Mouse (Mus musculus) liver, embryonic 15.5 days (tissue): ENCODE measurements around the gene Grid1. TPM values are rescaled to one million over a fixed set of nuclear protein-coding genes. Genes with fewer than 3 reads are reported as not detected.

ENCODE experiments used
- ATAC-seq: fragments of 200-750 bp; cut with Nextera tagmentation; 2 replicates; pipeline ENCODE4 v1.8.0; 2017; ENCODE audit warnings: moderate number of reproducible peaks, mild to moderate bottlenecking, moderate library complexity; ENCODE audit not compliant: insufficient read depth
- H3K27ac ChIP-seq: fragments of 300-500 bp; sonication (generic); replicated peaks from 2 replicates; pipeline ENCODE4 v1.5.1; 2015; ENCODE audit warnings: mild to moderate bottlenecking, inconsistent platforms
- H3K27me3 ChIP-seq: fragments of 300-500 bp; sonication (generic); 2 replicates; pipeline ENCODE4 v1.6.1; 2015; ENCODE audit warnings: mild to moderate bottlenecking, inconsistent platforms
- H3K36me3 ChIP-seq: fragments of 300-500 bp; sonication (generic); replicated peaks from 2 replicates; pipeline ENCODE4 v1.6.1; 2015; ENCODE audit warnings: moderate library complexity, mild to moderate bottlenecking, inconsistent platforms
- H3K4me1 ChIP-seq: fragments of 300-500 bp; sonication (generic); replicated peaks from 2 replicates; pipeline ENCODE4 v1.6.1; 2015; ENCODE audit warnings: inconsistent platforms
- H3K4me2 ChIP-seq: fragments of 300-500 bp; sonication (generic); 2 replicates; pipeline ENCODE4 v1.6.1; 2015; ENCODE audit warnings: moderate library complexity, mild to moderate bottlenecking, inconsistent platforms
- H3K4me3 ChIP-seq: fragments of 300-500 bp; sonication (generic); replicated peaks from 2 replicates; pipeline ENCODE4 v1.5.1; 2015; ENCODE audit warnings: mild to moderate bottlenecking, inconsistent platforms
- H3K9ac ChIP-seq: fragments of 300-500 bp; sonication (generic); 2 replicates; pipeline ENCODE4 v1.6.1; 2015; ENCODE audit warnings: moderate library complexity, mild to moderate bottlenecking, inconsistent platforms
- H3K9me3 ChIP-seq: fragments of 300-500 bp; sonication (generic); replicated peaks from 2 replicates; pipeline ENCODE4 v1.6.1; 2016; ENCODE audit warnings: inconsistent platforms
- WGBS: fragments of 180-500 bp; shearing (Covaris S2); methylation state at CpG from one replicate; pipeline ENCODE4 v1.1.7; 2015; ENCODE audit warnings: mixed read lengths; ENCODE audit not compliant: insufficient replicate concordance; 5-methylcytosine and 5-hydroxymethylcytosine counted together
- polyA plus RNA-seq: library from polyadenylated mRNA; unstranded; fragments of >200 nt; fragmentation: Nextera tagmentation; extraction: Ambion mirVana; gene quantifications from 2 replicates; pipeline ENCODE4 v1.2.1, GENCODE M21; 2015

The Grid1 gene
- polyA plus RNA-seq, 1 experiment from 2014 or later: 0.10 TPM

DNA sequence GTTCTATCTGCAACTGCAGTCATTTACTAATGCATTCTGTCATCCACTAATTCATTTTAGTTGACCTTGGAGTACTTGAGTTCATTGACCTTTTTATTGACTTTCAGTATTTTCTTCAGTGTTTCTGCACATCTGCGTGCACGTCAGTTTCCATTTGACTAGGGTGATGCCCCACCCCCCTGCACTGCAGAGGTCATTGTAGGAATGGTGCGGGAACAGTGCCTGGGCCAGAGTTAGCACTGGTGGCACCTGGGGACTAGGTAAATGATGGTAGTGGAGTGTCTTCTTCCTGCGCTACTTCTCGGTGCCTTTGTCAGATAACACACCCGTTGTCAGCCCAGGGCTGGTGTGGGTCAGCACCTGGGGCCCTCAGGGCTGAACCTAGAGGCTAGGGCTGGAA lies 60.1 kb downstream of the Grid1 start:
- WGBS: 27% methylated on average over 6 of the region's 6 CpGs

DNA sequence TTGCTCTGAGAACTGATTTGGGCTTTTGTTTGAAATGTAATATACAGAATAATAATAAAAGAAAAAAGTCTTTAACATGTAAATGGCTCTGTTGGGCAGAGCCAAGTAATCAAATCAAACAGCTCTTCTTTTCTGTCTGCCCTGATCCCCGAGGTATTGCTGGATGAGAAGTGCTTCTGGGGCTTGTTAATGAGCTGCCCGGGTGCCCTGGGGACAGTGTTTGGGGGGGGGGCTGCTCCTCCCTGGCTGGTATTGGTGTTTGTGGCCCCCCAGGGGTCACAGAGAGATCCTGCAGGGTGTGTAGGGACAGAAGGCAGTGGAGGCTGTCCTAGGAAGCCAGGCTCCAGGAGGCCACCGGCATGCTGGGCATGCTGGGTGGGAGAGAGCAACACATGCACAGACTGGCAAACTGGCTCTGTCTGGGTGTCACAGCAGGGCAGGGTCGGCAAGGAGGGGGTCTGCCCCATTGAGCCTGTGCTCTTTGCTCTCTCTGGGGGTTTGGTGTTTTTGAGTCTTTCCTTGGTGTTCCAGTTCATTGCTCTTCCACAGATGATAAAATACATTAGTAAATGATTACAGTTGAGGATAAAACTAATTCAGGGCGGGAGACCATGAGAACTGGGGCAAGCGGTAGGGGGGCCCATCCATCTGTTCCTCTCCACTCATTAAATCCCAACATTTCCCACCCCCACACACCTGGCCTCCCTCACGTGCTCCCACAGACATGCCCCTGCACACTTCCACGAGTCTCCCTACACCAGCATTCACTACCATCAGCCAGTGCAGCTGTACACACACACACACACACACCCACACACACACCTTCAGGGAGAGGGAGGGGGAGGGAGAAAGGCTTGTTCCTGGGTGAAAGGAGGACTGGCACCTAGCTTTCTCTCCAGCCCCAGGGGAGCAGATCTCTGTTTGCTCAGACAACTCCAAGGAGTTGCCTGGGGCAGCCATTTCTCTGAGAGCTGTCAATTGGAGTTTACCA lies 60.8 kb downstream of the Grid1 start:
- no peak overlapping the region for H3K4me3 ChIP-seq
- H3K4me2 ChIP-seq: no peak overlapping the region
- no peak overlapping the region for H3K27ac ChIP-seq
- no peaks in the 10 kb centered on the region for H3K36me3 ChIP-seq
- no peak for ATAC-seq
- H3K9ac ChIP-seq: no peak overlapping the region
- H3K4me1 ChIP-seq: no peaks in the 10 kb centered on the region
- no peaks in the 10 kb centered on the region for H3K27me3 ChIP-seq
- H3K9me3 ChIP-seq: no peaks in the 10 kb centered on the region
- 20% methylated on average over 8 of the region's 8 CpGs for WGBS

More for the DNA sequence above, 60.1 kb downstream of the Grid1 start:
- H3K4me2 ChIP-seq: no peak overlapping the region
- H3K36me3 ChIP-seq: no peaks in the 10 kb centered on the region
- ATAC-seq: no peak
- no peak overlapping the region for H3K4me3 ChIP-seq
- H3K9ac ChIP-seq: no peak overlapping the region
- no peaks in the 10 kb centered on the region for H3K9me3 ChIP-seq
- H3K4me1 ChIP-seq: no peaks in the 10 kb centered on the region
- H3K27ac ChIP-seq: no peak overlapping the region
- H3K27me3 ChIP-seq: no peaks in the 10 kb centered on the region

DNA sequence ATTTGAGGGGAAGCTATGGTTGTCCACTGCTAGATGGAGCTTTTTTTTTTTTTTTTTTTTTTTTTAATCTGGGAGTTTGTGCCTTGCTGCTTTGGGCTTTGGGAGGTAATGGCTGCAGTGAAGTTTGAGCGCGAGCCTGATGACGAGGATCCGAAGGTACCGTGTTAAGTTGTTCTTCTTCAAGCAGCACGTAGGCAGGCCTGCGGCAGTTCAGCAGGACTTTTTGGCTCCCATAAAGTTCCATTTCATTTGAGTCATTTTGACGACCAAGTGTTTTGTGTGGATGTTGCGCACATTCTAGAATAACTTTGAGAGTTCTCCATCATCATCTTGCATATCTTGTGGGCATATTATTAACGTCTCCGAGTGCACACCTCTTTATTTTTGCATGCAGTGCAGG lies 64.3 kb downstream of the Grid1 start:
- Histone ChIP-seq H3K27me3 (no peaks in the 10 kb centered on the region), H3K9ac (no peak overlapping the region), H3K4me2 (no peak overlapping the region), H3K36me3 (no peaks in the 10 kb centered on the region), H3K4me1 (no peaks in the 10 kb centered on the region), H3K9me3 (no peaks in the 10 kb centered on the region), H3K4me3 (no peak overlapping the region), H3K27ac (no peak overlapping the region)
- no peak for ATAC-seq
- WGBS: 78% methylated on average over 11 of the region's 11 CpGs

DNA sequence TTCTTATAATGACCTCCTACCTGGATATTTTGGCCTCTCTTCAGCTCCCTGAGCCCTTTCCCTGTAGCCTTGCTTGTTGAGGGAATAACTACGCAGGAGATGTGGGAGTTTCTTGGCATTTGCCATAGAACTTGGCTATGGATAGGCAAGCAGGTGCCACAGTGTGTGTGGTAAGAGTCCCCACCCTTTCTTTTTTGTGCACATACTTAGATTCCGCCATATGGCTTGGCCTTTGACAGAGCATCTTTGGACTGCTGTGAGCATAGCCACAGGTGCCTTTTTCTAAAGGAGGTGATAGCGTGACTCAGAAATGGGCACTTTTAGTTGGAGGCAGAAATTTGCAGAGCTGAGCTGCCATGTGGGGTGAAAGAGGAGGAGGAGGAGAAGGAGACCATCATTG lies 64.7 kb downstream of the Grid1 start:
- Histone ChIP-seq H3K4me2 (no peak overlapping the region), H3K4me3 (no peak overlapping the region), H3K9ac (no peak overlapping the region), H3K27ac (no peak overlapping the region), H3K4me1 (no peaks in the 10 kb centered on the region), H3K27me3 (no peaks in the 10 kb centered on the region), H3K9me3 (no peaks in the 10 kb centered on the region), H3K36me3 (no peaks in the 10 kb centered on the region)
- WGBS: 63% methylated on average over 3 of the region's 3 CpGs
- no peak for ATAC-seq

DNA sequence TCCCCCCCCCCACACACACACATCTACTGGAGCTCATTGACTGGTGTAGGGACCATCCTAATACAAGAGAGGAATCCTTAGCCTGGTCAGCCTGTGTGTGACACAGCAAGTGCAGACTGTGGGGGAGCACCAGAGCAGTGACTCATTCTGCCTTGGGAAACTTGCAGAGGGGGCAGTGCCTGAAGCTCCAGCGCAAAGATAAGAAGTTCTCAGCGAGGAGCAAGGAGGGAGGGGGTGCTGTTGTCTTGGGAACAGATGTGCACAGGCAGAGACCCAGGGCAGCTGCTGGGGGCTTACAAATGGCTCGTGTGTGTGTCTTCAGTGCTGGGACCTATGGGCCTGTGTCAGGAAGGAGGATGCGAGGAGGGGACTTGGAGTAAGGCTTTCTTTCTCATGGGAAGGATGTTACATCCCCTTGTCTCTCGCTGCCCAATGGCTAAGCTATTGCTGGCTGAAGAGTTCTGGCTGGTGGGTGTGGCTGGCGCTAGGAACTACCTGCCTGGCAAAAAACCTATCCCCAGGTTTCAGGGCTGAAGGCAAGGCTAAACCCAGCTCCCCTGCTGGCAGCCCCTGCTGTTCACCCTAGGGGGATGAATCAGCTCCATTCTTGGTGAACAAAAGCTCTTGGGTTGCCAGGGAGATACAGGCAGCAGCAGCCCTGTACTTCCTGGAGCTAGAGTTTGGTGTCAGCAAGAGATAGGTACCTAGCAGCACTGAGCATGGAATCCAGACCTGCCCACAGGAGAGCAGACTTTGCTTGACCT lies 72.0 kb downstream of the Grid1 start:
- 5% methylated on average over 6 of the region's 6 CpGs for WGBS
- no peak for ATAC-seq
- no peaks in the 10 kb centered on the region for H3K4me1 ChIP-seq
- H3K9ac ChIP-seq: no peak overlapping the region
- H3K36me3 ChIP-seq: no peaks in the 10 kb centered on the region
- H3K9me3 ChIP-seq: no peaks in the 10 kb centered on the region
- peaks cover 7% of the 10 kb centered on the region for H3K27me3 ChIP-seq
- H3K4me3 ChIP-seq: no peak overlapping the region
- no peak overlapping the region for H3K27ac ChIP-seq
- H3K4me2 ChIP-seq: no peak overlapping the region

DNA sequence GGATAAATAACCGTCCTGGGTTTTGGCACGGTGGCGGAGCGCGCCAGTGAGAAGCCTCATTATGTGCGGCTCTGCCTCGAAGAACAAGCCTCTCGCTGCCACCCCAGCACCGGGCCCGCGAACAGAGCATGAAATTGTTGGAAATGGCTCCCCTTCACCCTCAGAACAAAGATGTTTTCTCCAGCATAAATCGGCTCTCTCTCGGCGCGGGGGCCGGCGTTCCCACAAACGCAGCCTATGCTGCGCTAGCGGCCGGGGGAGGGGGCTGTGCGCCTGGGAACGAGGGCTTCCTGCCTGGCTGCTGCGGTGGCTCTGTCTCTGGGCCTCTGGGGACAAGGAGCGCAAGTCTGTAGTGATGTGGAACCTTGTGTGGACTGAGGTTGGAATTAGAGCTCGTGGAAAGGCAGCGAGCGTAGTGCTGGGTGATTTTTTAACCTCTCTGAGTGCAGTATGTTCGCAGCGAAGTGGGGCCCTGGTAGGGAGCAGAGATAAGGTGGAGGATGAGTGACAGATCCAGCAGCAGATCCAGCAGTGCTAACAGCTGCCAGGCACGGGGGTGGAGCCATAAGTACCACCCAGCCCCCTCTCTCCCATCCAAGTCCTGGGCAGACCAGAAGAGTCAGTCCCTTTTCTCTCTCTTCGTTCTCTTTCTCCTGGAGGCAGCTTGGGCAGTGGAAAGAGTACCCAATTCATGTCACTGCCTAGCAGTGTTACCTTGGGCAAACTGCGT lies 76.5 kb downstream of the Grid1 start:
- H3K4me3 ChIP-seq: no peak overlapping the region
- H3K9ac ChIP-seq: no peak overlapping the region
- WGBS: 8% methylated on average over 33 of the region's 33 CpGs
- no peaks in the 10 kb centered on the region for H3K36me3 ChIP-seq
- peaks cover 7% of the 10 kb centered on the region for H3K27me3 ChIP-seq
- no peaks in the 10 kb centered on the region for H3K4me1 ChIP-seq
- no peak for ATAC-seq
- H3K4me2 ChIP-seq: no peak overlapping the region
- no peak overlapping the region for H3K27ac ChIP-seq
- H3K9me3 ChIP-seq: no peaks in the 10 kb centered on the region

DNA sequence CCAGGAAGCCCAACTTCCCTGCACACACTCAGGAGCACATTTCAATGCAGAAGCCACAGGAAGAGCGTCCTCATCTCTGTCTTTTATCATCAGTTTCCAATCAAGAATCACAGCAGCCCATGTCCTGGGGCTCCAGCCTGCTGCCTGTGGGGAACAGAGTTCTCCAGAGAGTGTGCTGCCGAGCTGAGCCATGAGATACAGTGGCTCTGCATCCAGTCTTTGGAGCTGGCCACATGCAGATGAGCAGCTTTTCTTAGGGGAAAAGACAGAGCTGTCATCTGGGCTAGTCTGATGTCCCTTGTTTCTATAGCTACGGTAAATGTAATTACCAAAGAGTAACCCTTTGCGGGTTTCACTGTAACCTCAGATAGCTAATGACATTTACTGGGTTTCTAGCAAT lies 83.9 kb downstream of the Grid1 start:
- H3K36me3 ChIP-seq: no peaks in the 10 kb centered on the region
- 53% methylated on average over 4 of the region's 4 CpGs for WGBS
- no peaks in the 10 kb centered on the region for H3K9me3 ChIP-seq
- no peak overlapping the region for H3K4me2 ChIP-seq
- no peak for ATAC-seq
- H3K9ac ChIP-seq: no peak overlapping the region
- H3K4me3 ChIP-seq: no peak overlapping the region
- H3K27me3 ChIP-seq: no peaks in the 10 kb centered on the region
- H3K27ac ChIP-seq: no peak overlapping the region
- no peaks in the 10 kb centered on the region for H3K4me1 ChIP-seq

DNA sequence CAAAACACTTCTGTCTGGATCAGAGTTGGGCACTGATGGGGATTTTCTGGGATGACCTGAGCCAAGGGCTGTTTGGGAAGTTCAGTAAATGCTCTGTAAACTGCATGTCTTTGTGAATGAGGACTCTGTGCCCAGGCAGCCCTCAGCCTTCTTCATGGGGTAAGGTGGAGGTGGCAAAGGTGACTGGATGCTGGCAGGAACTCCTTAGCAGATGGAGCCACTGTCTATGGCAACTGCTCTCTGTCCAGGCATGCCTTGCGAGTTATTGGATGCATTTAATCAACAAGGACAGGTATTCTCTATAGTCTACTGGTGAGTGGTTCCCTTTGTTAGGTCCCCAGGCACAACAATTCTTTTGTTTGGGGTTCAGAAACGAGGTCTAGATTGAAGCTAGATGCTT lies 85.8 kb downstream of the Grid1 start:
- Histone ChIP-seq H3K27me3 (no peaks in the 10 kb centered on the region), H3K9me3 (no peaks in the 10 kb centered on the region), H3K4me2 (no peak overlapping the region), H3K36me3 (no peaks in the 10 kb centered on the region), H3K27ac (no peak overlapping the region), H3K4me3 (no peak overlapping the region), H3K4me1 (no peaks in the 10 kb centered on the region), H3K9ac (no peak overlapping the region)
- 16% methylated on average over 2 of the region's 2 CpGs for WGBS
- no peak for ATAC-seq

DNA sequence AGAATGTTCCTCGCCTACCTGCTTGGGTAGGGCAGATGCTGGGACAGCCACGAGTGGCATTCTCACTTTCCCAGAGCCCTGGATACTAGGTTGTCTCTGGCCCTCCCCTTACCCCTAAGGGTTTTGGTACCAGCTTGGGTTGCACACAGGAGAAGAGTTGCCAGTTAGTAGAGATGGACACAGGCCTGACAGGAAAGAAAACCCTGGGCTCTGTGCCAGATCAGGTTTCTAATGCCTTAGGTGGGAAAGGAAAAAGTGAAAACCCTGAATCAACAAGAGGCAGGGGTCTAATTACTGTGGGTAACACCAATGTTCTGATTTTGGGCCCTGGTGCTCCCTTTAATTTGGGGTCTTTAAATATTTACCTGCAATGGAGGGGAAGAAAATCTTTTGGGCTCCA lies 88.5 kb downstream of the Grid1 start:
- H3K4me1 ChIP-seq: no peaks in the 10 kb centered on the region
- no peak overlapping the region for H3K9ac ChIP-seq
- no peak for ATAC-seq
- H3K27me3 ChIP-seq: no peaks in the 10 kb centered on the region
- H3K27ac ChIP-seq: no peak overlapping the region
- H3K4me2 ChIP-seq: no peak overlapping the region
- H3K9me3 ChIP-seq: no peaks in the 10 kb centered on the region
- WGBS: 65% methylated on average over 2 of the region's 2 CpGs
- no peak overlapping the region for H3K4me3 ChIP-seq
- H3K36me3 ChIP-seq: no peaks in the 10 kb centered on the region

DNA sequence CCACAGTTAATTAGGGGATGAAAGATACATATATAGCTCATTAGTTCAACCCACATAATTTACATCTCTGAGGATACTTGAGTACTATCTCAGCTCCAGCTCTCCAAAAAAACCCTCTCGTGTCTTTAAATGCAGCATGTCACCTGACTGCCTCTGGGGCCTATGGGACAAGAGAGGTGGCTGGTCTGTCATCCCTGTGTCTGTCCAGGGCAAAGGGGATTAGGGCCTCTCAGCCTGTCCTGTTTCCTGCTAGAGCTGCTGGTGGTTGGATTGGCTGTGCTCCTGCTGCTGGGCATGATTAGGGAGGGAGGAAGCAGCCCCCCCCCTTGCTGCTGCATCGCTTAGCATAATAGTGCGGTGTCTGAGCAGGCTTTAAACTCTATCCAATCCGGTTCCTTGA lies 88.9 kb downstream of the Grid1 start:
- Histone ChIP-seq H3K9ac (no peak overlapping the region), H3K27me3 (no peaks in the 10 kb centered on the region), H3K4me1 (no peaks in the 10 kb centered on the region), H3K27ac (no peak overlapping the region), H3K4me2 (no peak overlapping the region), H3K36me3 (no peaks in the 10 kb centered on the region), H3K9me3 (no peaks in the 10 kb centered on the region), H3K4me3 (no peak overlapping the region)
- no peak for ATAC-seq
- WGBS: 36% methylated on average over 4 of the region's 4 CpGs

DNA sequence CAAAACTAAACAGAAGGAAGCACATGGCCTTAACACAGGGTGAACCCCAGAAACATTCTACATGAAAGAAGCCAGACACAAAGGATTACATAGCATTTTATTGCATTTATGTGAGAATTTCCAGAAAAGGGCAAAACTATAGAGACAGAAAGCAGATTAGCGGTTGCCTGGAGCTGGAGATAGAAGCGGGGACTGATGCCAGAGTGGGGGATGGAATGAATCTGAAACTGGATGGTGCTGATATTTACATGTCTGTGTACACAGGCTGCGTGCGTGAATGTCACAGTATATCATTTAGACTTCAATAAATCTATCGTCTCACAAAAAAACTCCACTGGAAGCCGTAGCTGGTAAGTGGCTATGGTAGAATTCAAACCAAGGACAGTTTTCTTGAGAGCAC lies 96.4 kb downstream of the Grid1 start:
- Histone ChIP-seq H3K9me3 (no peaks in the 10 kb centered on the region), H3K4me1 (no peaks in the 10 kb centered on the region), H3K36me3 (no peaks in the 10 kb centered on the region), H3K4me2 (no peak overlapping the region), H3K4me3 (no peak overlapping the region), H3K9ac (no peak overlapping the region), H3K27me3 (no peaks in the 10 kb centered on the region), H3K27ac (no peak overlapping the region)
- 68% methylated on average over 6 of the region's 6 CpGs for WGBS
- no peak for ATAC-seq
